Mouse (Mus musculus): ENCODE measurements around the gene Gorasp1. TPM values are rescaled to one million over a fixed set of nuclear protein-coding genes. Genes with fewer than 3 reads are reported as not detected.

Gene Gorasp1
- 7.9 and 8.7 TPM in 2 replicates for total RNA-seq (2015)
- 5.1 and 7.4 TPM in 2 replicates for total RNA-seq (2017)

DNA sequence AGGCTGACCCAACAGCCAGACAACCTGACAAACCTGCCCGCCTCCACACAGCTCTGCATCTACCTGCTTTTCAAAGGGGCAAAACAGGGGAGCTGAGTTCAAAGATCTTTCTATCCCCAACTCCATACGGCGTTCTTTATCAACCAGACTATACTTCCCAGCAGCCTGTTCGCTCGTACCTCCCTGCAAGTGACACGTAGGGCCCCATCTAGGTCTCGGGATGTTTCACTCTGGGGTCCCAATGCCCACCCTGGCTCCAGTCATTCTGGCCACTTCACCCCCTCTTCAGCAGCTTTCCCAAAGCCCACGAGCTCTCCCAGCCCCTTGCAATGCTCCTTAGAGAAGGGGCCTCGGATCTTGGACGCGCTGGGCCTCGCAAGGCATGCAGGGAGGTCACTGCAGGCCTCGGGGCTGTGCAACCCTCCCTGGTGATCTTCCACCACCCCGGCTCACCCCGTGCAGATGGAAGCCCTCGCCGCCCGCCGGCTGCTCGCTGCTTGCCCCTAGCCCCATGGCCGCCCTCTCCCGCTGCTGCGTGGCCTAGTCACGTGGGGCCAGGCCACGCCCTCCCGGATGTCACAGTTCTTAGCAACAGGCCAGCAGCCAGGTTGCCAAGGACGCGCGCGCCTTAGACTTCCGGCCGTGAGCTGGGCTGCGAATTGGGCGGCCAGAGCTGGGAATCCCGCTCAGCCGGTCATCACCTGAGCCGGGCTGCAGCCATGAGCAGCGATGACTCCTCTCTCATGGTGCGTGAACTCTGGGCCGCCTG, at the start of gene Gorasp1, which contains the start of gene Ttc21a:
Gorasp1 (minus strand) TSS at position 561 of the 769 bp plus-strand sequence.
Ttc21a (plus strand) TSS at position 602 of the 769 bp plus-strand sequence.
- ATAC-seq (replicated peaks; ENCODE audit: poor library complexity), result peak; percentile 92

DNA sequence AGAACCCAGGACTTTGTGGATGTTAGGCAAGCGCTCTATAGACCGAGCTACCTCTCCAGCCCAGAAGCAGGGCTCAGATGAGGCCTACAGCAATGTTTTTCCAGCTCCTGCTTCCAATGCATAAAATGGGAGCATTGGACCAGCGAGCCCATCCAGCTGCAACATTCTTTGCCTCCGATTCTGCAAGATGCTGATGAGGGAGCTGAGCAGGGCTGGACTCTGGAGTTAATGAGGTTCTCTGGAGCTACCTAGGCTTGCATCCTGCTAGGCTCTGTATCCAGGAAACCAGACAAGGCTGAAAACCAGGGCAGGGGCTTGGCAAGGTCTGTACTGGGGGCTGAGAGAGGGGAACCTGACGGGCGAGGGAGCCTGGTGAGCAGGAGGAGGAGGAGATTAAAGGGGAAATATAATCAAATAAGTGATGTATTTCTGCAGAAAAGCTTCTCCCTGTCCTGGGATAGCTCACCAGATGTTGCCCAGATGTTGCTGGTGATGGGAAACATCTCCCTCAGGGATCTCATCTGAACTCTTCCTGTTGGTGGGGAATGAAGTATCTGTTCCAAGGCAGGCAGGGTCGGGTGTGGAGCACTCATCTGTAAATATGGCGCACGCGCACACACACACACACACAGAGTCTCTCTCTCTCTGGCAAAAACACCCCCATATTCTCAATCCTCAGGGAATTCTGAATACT, 48.7 kb upstream of the Gorasp1 start:
- no peak for ATAC-seq (replicated peaks; ENCODE audit: poor library complexity)

DNA sequence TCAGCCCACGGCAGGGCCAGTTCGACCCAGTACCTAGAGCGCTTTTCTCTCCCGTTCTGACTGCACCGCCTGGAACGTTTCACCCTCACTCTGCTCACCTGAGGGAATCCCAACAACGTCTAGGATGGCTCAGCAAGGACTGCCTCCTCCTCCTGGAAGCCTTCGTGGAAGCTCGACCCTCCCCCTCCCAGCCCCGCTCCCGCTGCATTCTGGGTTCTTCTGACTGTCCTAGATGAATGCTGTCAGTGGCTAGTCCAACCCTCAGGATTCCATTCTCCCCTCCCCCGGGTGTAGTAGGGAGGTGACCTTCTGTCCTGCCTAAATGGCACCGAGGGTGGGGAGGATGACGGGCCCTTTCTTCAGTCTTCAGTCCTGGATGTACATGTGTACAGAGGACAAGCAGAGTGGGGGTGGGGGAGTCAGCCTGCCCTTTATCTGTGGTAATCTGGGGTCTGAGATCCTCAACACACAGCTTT, 47.2 kb upstream of the Gorasp1 start, which contains the start of gene Csrnp1:
Csrnp1 (minus strand) TSS at position 123 of the 476 bp plus-strand sequence.
- ATAC-seq (replicated peaks; ENCODE audit: poor library complexity), result no peak

DNA sequence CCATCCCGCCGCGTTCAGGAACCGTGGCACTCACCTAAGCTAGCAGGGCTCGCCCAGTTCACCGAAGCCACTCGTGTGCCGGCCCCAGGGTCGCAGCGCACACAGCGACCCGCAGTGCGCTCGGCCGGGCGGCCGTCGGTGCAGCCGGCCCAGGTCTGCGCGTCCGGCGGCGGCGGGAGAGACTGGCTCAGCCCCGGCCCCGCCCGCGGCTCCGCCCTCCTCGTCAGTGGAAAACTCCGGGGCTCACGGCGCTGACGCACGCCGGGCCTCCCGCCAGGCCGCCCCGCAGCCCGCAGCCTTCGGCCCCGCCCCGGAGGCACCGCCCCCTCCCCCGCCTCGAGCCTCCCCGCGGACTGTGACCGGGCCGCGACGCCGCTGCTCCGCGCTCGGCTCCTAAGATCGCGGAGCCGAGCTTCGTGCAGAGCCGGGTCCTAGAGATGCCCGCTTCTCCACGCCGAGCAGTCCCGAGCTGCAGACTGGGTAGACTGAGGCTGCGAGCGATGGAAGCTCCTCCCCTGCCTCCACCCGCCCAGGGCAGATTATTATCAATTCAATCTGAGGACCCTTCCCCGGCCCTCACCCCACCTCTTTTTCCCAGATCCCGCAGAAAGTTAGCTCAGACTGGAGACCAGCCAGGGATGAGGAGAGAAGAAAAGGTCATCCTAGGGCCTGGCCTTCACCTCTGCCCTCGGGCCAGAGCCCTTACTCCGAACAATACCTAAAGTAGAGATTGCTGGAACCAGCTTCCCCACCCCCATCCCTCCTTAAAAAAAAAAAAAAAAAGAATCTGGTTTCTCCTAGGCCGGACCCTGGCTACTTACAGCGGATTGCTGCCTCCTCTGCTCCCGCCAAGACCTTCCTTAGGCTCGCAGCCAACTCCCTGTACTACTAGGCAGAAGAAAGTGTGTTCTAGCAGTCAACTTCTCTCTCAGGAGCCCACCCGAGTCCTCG, 46.5 kb upstream of the Gorasp1 start:
- ATAC-seq (replicated peaks; ENCODE audit: poor library complexity), result peak; percentile 43

DNA sequence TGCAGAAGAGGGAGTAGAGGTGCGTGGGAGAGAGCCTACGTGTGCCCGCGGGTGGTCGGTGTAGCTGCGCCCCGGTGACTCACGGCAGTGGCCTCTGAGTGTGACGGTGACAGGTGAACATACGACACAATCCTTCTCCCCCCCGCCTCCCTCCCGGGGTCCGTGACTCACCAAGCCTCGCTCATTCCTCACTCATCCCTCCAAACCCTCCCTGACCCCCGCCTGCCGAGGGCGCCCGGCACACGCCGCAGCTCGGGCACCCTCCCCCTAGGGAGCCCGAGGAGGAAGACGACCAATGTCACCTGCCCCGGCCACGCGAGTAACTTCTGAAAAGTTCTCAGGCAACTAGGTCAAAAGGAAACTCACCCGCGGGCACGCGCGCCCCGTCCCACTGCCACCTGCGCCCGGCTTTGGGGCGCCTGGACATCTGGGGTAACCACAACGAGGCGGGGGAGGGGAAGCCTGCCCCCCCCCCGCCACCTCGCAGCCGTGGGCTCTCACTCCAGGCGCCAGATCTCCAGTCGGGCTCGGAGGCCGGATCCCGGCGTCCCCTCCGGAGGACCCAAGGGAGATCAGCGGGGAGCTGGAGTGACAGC, 45.7 kb upstream of the Gorasp1 start:
- ATAC-seq (replicated peaks; ENCODE audit: poor library complexity), result peak; percentile 5

DNA sequence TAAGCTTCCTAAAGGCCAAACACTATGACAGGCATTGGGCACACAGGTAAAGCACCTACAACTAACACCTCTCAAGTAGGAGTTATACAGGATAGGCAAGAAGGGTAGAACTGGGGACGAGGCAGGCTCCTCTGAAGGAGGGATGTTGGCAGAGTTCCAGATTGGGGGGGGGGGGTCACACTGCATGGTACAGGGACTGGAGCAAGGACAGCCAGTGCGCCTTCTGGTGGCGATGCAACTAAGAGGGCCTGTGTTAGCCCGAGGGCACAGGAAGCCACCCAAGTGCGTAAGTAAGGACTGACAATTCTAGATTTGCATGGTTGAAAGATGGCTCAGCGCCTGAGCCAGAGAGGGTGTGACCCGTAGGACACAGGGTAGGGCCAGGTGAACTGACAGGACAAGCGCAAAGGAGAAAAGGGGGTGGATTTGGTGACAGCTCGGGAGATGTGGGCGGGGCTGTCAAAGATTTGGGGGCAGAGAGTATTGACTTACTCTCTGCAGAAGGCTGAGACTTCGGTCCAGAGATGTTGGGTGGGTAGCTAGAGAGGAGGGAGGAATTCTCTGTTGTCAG, 45.0 kb upstream of the Gorasp1 start:
- ATAC-seq (replicated peaks; ENCODE audit: poor library complexity), result peak; percentile 28

DNA sequence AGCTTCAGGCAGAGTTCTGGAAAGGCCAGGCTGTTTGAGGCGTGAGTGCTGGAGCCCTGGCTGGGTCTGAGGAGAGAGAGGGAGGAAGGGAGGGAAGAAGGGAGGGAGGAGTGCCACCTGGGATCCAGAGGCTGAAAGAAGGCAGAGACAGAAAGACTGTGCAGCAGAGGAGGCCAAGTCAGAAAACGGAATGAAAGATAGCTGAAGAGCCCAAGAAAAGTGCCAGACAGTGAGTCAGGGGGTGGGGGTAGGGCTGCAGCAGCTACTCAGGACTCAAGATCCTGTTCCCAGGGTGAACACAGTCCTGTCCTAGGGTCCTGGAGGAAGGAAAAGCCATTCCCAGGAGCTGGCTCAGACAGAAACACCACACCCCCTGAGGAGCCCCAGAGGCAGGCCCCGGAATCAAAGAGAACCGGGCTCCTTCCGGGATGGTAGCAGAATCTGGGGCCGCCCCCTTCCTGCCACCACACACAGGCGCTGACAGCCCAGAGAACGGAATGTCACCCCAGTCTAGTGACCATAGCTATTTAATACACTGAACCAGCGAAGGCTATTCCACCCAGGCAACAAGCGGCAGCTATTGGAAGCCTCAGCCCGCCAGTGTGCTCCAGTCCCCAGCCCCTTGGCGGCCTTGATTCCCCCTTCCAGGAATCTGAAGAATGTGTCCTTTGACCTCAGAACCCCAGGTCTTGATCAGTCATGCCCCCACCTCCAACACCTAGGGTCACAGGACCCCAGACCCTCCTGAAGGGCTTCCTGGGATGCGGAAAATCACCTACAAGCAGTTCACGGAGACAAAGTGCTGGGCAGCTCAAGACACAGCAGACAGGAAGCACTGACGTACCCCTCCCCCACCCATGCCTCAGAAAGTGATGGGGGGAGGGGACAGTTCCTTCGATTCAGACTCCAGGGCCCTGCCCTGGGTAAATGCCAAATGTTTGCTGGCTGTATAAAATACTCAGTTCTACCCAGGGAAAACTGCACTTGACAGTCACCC, 44.1 kb upstream of the Gorasp1 start:
- peak; percentile 38 for ATAC-seq (replicated peaks; ENCODE audit: poor library complexity)

DNA sequence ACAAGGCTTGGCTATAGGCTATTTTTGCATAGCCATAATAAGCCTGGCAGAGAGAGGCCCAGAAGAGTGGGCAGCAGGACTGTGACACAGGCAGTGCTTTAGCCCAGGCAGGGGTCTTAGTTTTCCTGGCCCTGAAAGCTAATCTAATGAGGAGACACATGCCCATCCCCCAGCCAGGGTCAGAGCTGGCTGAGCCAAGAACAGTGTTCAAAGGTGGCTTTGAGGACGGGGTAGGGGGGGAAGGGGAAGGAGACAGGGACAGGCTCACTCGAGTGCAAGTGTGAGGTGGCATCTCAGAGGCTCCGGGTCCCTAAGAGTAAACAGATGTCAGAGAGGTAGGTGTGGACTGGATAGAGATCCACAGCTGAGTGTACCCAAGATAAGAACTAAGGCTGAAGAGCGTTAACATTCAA, 43.4 kb upstream of the Gorasp1 start:
- ATAC-seq (replicated peaks; ENCODE audit: poor library complexity), result no peak

DNA sequence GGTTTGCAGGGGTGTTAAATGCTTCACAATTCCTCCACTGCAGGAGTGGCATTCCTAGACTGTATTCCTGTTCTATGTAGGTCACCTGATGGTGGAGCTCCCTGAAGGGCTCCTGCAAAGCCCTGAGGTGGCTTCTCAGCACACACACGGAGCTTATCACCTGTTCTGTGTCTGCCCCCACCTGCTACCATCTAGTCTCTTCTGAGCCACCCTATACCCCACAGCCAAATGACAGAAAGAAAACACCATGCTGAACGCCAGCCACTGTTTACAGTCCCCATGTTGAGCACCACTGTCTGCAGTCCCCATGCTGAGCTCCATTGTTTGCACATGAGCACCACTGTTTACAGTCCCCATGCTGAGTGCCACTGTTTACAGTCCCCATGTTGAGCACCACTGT, 42.4 kb upstream of the Gorasp1 start:
- ATAC-seq (replicated peaks; ENCODE audit: poor library complexity), result no peak

DNA sequence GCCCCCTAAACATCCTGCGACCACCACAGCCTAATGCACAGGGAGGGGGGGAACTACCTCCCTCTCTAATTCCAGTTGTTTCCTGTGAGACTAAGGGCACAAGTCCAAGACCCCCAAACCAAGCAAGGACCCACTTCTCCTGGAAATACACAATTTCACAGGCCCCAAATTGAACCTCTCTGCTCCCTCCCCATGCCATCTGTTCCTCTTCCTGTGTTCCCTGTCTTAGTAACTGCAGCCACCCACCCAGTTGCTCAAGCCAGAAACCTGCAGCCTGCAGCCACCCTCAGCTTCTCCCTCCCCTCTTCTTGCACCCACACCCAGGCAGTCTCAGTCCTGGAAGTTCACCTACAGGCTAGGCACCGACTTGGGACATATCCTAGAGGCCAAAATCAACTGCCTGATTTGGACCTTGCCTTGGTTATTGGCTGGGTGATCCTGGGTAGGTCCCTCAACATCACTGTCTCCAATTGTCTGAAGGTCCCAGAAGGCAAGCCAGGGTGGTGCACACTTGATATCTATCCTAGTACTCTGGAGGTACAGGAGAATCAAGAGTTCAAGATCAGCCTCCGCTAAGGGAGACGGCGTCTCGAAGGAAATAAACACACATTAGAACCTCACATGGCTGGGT, 41.6 kb upstream of the Gorasp1 start:
- ATAC-seq (replicated peaks; ENCODE audit: poor library complexity), result peak; percentile 12; the same call in 1 of the 2 replicates

DNA sequence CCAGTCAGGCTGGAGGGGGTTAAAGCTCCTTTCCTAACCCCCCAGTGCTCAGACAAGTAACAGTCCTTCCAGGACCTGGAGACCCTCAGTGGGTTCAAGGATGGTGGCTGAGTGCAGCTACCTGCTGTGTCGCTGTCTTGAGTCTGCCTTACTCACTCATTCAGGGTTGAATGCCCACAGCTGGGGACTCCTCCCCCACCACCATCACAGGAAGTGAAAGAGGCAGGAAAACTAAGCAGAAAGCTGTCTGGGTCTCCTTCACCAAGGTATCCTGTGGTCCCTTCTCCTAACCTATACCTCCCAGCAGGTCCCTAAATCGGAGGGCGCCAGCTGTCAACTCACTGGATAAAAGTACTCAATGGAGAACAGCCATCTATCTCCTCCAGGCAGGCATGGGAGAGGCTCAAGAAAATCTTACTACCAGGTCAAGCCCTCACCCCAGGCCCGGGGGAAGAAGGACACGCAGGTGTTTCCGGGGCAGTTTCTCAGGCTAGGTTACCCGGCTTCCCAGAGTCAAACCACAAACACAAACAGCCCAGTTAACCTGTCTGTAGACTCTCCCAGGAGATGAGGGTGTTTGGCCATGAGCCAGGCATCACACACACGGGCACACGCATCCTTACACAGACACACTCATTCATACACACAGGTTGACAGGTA, 40.9 kb upstream of the Gorasp1 start:
- ATAC-seq (replicated peaks; ENCODE audit: poor library complexity), result no peak

DNA sequence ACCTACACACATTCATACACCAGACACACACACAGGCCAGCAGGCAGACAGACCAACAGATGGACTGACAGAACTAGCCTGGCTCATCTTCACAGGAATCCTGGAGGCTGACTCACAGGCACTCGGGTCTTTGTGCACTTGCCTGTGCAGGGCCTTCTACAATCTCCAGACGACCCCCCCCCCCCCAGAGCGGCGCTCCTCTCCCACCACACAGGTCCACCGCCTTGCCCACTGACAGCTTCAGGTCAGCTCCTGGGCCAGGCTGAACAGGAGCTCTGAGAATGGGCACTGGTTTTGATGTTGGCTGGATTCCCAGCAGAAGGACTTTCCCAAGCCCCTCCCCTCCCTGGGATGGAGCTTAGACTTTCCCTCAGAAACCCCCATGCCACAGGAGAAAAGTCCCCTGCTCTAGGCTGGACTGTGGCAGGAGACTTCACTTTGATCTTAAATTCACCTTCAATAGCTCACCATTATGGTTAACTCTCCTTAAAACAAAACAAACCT, 40.2 kb upstream of the Gorasp1 start:
- ATAC-seq (replicated peaks; ENCODE audit: poor library complexity), result no peak

DNA sequence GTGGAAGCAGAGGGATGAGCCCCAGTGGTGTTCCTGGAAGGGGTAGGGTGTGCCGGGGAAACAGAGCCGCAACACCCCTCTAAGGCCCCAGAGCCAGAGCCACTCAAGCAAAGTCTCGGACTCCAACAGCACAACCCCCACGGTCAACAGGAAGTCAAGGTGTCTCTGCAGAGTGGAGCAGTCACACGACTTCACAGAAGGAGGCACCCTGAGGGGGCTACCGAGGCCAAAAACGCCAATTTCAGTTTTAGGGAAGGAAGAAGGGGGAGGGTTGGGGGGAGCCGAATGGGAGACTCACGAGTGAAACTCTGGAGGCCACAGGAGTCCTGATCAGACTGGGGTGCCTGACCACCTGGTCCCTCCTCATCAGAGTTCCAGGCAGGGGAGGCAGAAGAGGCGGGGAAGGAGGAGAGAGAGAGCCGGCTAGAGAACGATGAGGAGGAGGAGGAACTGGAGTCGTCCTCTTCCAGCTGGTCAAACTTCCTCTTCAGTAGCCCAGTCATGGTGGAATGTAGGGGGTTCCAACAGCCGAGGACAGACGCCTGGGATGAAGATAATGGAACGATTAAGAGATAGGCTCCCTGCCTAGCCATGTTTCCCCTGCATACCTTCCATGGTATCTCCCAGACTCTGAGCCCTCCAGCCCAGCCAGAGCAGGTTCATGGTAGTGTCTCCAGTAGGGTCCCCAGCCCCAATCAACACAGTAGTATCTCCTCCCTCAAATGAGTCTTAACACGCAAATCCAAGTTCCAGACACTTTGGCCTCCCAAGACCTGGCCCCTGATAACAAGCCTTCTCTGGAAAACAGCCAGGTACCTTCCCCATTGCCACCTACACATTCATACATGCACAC, 39.6 kb upstream of the Gorasp1 start:
- peak; percentile 10 for ATAC-seq (replicated peaks; ENCODE audit: poor library complexity)

DNA sequence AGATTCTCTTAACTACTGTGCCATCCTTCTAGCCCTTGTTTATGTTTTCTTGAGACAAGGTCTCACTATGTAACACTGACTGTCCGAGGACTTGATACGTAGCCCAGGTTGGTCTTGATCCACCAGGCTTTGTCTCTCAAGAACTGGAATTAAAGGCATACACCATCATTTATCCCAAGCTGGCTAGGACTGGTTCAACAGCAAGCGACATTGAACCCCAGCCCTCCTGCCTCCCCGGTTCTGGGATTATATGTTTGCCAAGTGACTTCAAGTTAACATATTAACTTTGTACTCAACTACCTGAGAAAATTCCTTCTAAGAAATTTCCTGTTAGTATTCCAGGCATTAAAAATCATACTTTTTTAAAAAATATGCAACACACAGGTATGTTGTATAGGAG, 37.9 kb upstream of the Gorasp1 start:
- ATAC-seq (replicated peaks; ENCODE audit: poor library complexity), result no peak

DNA sequence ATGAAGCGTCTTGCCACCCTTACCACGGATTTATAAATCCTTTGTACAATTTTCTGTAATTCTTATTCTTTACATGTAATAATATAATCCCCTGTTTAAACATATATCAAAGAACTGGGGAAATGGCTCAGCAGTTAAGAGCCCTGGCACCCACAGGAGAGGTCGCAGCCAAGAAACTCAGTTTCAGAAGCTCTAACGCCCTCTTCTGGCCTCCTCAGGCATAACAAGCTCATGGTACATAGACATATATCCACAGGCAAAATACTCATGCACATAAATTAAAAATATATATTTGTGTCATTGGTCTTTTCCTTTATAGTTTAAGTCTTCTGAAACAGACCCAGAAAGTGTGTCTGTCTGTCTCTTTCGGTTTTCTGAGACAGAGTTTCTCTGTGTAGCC, 37.2 kb upstream of the Gorasp1 start:
- no peak for ATAC-seq (replicated peaks; ENCODE audit: poor library complexity)

DNA sequence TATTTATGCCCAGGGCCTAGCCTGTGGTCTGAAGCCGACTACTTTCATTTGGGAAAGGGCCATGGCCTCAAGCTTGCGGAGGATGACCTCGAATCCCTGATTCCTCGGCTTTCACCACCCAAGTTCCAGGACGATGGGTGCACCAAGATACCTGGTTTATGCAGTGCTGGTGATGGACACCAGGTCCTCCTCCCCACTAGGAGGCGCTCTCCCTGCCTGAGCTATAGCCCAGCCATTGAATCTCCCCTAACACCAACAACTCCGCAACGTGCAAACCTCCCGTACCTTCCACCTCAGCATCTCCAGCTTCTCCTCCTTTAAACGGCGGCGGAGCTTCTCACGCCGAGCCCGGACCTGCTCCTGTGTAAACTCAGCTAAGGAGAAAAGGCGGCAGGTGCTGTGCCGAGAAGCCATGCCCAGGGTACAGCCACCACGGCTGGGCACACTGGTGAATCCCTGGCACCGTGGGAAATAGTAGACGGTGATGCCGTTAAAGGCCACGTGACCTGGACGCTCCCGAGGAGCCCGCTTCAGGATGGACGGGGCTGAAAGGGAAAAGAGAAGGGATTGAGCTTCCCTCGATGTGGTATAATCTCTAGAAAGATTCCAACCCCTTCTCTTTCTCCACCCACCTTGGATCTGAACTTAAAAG, 36.6 kb upstream of the Gorasp1 start:
- ATAC-seq (replicated peaks; ENCODE audit: poor library complexity), result no peak
